Mouse (Mus musculus): ENCODE measurements around the gene Olfr1346. TPM values are rescaled to one million over a fixed set of nuclear protein-coding genes. Genes with fewer than 3 reads are reported as not detected.
A peak's percentile ranks its signal among the peaks of the same experiment; 100 is the strongest.

The Olfr1346 gene
- total RNA-seq (2012; rRNA removed) (not detected in 2 replicates), polyA plus RNA-seq (2012; ENCODE audit: insufficient read depth in 1 of 2, insufficient read length in 2 of 2, low read depth in 1 of 2, low replicate concordance in 2 of 2, missing spikeins in 1 of 2) (not detected)

GRCm38 (mm10) chr7:6466951-6467350 lies at the start of gene Olfr1346:
Gene Olfr1346, plus strand, starts transcription at chr7:6467101.
- H3K27ac ChIP-seq (ENCODE audit: control insufficient read depth, low read depth, low read length): no peak within 1 kb of the TSS
- H3K27me3 ChIP-seq (ENCODE audit: control insufficient read depth in 1 of 2, insufficient read depth in 2 of 2, low read length in 2 of 2): no peaks in the 10 kb centered on the region
- TF ChIP-seq CHD2 (IDR thresholded peaks at IDR 0.05; ENCODE audit: low read length): no peak
- no peak for TF ChIP-seq POLR2A (IDR thresholded peaks at IDR 0.05; ENCODE audit: control insufficient read depth in 1 of 2, insufficient read depth in 1 of 2, low read depth in 1 of 2, low read length in 2 of 2, poor library complexity in 1 of 2)
- no peak for TF ChIP-seq POLR2AphosphoS2 (IDR thresholded peaks at IDR 0.05; ENCODE audit: low read length)
- TF ChIP-seq TCF12 (IDR thresholded peaks at IDR 0.05; ENCODE audit: low read depth, low read length): no peak
- no peak for TF ChIP-seq JUND (IDR thresholded peaks at IDR 0.05; ENCODE audit: low read depth, low read length)
- TF ChIP-seq CTCF (IDR thresholded peaks at IDR 0.05 in 2 of 3, conservative IDR thresholded peaks at IDR 0.05 in 1 of 3; ENCODE audit: control insufficient read depth in 1 of 3, insufficient read depth in 1 of 3, low read depth in 2 of 3, low read length in 3 of 3, poor library complexity in 1 of 3, severe bottlenecking in 1 of 3): no peak

GRCm38 (mm10) chr7:6419894-6420293 lies 47.0 kb upstream of the Olfr1346 start:
- H3K9ac ChIP-seq (ENCODE audit: control insufficient read depth, low read depth, low read length, poor library complexity, severe bottlenecking): no peak overlapping the region
- TF ChIP-seq MAFK (IDR thresholded peaks at IDR 0.05; ENCODE audit: borderline replicate concordance, low read depth, low read length) (no peak), POLR2AphosphoS5 (IDR thresholded peaks at IDR 0.05; ENCODE audit: borderline replicate concordance, low read depth, low read length) (no peak), HCFC1 (IDR thresholded peaks at IDR 0.05; ENCODE audit: low read depth, low read length) (no peak), USF2 (IDR thresholded peaks at IDR 0.05; ENCODE audit: borderline replicate concordance in 1 of 2, insufficient read depth in 1 of 2, low read depth in 1 of 2, low read length in 2 of 2) (no peak), CHD1 (IDR thresholded peaks at IDR 0.05; ENCODE audit: low read depth, low read length) (no peak), MXI1 (IDR thresholded peaks at IDR 0.05; ENCODE audit: low read depth, low read length) (no peak), EP300 (IDR thresholded peaks at IDR 0.05; ENCODE audit: low read depth in 1 of 2, low read length in 2 of 2) (no peak), RCOR1 (IDR thresholded peaks at IDR 0.05; ENCODE audit: low read depth, low read length) (no peak)
- H3K27ac ChIP-seq (ENCODE audit: control insufficient read depth, low read depth, low read length): no peak overlapping the region
- H3K79me2 ChIP-seq (ENCODE audit: control insufficient read depth, insufficient read depth, low read length, poor library complexity): no peaks in the 10 kb centered on the region
- no peaks in the 10 kb centered on the region for H3K4me1 ChIP-seq (ENCODE audit: control insufficient read depth in 1 of 2, insufficient read depth in 2 of 2, low read length in 2 of 2)
- H3K4me3 ChIP-seq (ENCODE audit: control insufficient read depth in 1 of 2, insufficient read depth in 1 of 2, low read depth in 2 of 2, low read length in 2 of 2): no peak overlapping the region
- no peaks in the 10 kb centered on the region for H3K36me3 ChIP-seq (ENCODE audit: control insufficient read depth in 1 of 2, insufficient read depth in 2 of 2, low read length in 2 of 2)
- no peak for DNase-seq (ENCODE audit: low read depth, low spot score)
- no peaks in the 10 kb centered on the region for H3K27me3 ChIP-seq (ENCODE audit: control insufficient read depth in 1 of 2, insufficient read depth in 2 of 2, low read length in 2 of 2)
- no peaks in the 10 kb centered on the region for H3K9me3 ChIP-seq (replicated peaks; ENCODE audit: insufficient read depth, low read length)

More at GRCm38 (mm10) chr7:6466951-6467350, at the start of gene Olfr1346:
- H3K9me3 ChIP-seq (replicated peaks; ENCODE audit: insufficient read depth, low read length): no peaks in the 10 kb centered on the region
- no peak within 1 kb of the TSS for H3K9ac ChIP-seq (ENCODE audit: control insufficient read depth, low read depth, low read length, poor library complexity, severe bottlenecking)
- H3K36me3 ChIP-seq (ENCODE audit: control insufficient read depth in 1 of 2, insufficient read depth in 2 of 2, low read length in 2 of 2): no peaks in the 10 kb centered on the region
- H3K4me1 ChIP-seq (ENCODE audit: control insufficient read depth in 1 of 2, insufficient read depth in 2 of 2, low read length in 2 of 2): no peaks in the 10 kb centered on the region
- H3K4me3 ChIP-seq (ENCODE audit: control insufficient read depth in 1 of 2, insufficient read depth in 1 of 2, low read depth in 2 of 2, low read length in 2 of 2): no peak within 1 kb of the TSS
- no peaks in the 10 kb centered on the region for H3K79me2 ChIP-seq (ENCODE audit: control insufficient read depth, insufficient read depth, low read length, poor library complexity)
- no peak for DNase-seq (ENCODE audit: low read depth, low spot score)

- no peaks in the 10 kb centered on the region for H3K9me3 ChIP-seq (replicated peaks; ENCODE audit: insufficient read depth, low read length)
- H3K4me3 ChIP-seq (ENCODE audit: control insufficient read depth in 1 of 2, insufficient read depth in 1 of 2, low read depth in 2 of 2, low read length in 2 of 2): no peak overlapping the region
- no peak overlapping the region for H3K9ac ChIP-seq (ENCODE audit: control insufficient read depth, low read depth, low read length, poor library complexity, severe bottlenecking)
- no peaks in the 10 kb centered on the region for H3K4me1 ChIP-seq (ENCODE audit: control insufficient read depth in 1 of 2, insufficient read depth in 2 of 2, low read length in 2 of 2)
- no peaks in the 10 kb centered on the region for H3K27me3 ChIP-seq (ENCODE audit: control insufficient read depth in 1 of 2, insufficient read depth in 2 of 2, low read length in 2 of 2)
- no peak overlapping the region for H3K27ac ChIP-seq (ENCODE audit: control insufficient read depth, low read depth, low read length)
- H3K79me2 ChIP-seq (ENCODE audit: control insufficient read depth, insufficient read depth, low read length, poor library complexity): no peaks in the 10 kb centered on the region
- DNase-seq (ENCODE audit: low read depth, low spot score): peak; percentile 8
- no peaks in the 10 kb centered on the region for H3K36me3 ChIP-seq (ENCODE audit: control insufficient read depth in 1 of 2, insufficient read depth in 2 of 2, low read length in 2 of 2)
- TF ChIP-seq USF2 (IDR thresholded peaks at IDR 0.05; ENCODE audit: borderline replicate concordance in 1 of 2, insufficient read depth in 1 of 2, low read depth in 1 of 2, low read length in 2 of 2): no peak
- TF ChIP-seq CTCF (IDR thresholded peaks at IDR 0.05 in 2 of 3, conservative IDR thresholded peaks at IDR 0.05 in 1 of 3; ENCODE audit: control insufficient read depth in 1 of 3, insufficient read depth in 1 of 3, low read depth in 2 of 3, low read length in 3 of 3, poor library complexity in 1 of 3, severe bottlenecking in 1 of 3): peak; percentile 35 to 42 (median 37); a peak in 5 of 6 replicates
- TF ChIP-seq CHD2 (IDR thresholded peaks at IDR 0.05; ENCODE audit: low read length): no peak
- TF ChIP-seq TBP (IDR thresholded peaks at IDR 0.05; ENCODE audit: low read depth, low read length): no peak
- TF ChIP-seq MAFK (IDR thresholded peaks at IDR 0.05; ENCODE audit: borderline replicate concordance, low read depth, low read length): no peak
Observed at GRCm38 (mm10) chr7:6429381-6429780, 37.5 kb upstream of the Olfr1346 start.

Data from MEL (cell line).